8 mouse cellular contexts compared by ENCODE assay signal in the genomic region with DNA sequence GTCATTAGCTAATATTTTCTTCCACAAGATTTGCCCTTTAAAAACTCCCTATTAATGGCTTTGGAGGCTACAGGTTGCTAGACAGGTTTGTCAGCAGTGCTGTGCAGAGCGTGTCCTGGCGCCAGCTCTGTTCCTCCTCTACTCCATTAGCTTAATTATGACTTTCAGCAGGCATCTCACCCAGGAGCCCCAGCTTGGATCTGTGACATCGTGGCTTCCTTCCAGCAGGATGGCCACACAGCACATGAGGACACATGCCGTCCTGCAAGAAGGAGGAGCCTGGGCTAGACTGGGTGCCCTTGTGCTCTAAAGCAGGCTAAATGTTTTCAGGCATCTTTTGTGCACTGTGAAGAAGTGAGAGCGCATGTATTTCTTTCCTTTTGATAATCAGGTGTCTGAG. TPM values are rescaled to one million over a fixed set of nuclear protein-coding genes. Genes with fewer than 3 reads are reported as not detected.
DNase-seq lines count a peak whose midpoint lies in the region; ATAC-seq and TF ChIP-seq lines count a peak whose summit lies in the region.
"Had no signal": no experiment of that assay in that cellular context is flagged by ENCODE, and none has a peak within 500 bp of the region (broad histone marks: within the 10 kb centered on the region; RNA-seq: fewer than 3 reads in every experiment).

No protein-coding gene starts in this region.

- no peak overlapping the region for H3K9ac ChIP-seq in intestine, embryonic 15.5 days
- H3K9ac ChIP-seq in intestine, postnatal 0 days (ENCODE audit: low read depth, low read length) = no peak overlapping the region
- no peak overlapping the region for H3K9ac ChIP-seq in heart, embryonic 16.5 days (ENCODE audit: low read length)

- H3K4me2 ChIP-seq in intestine, embryonic 15.5 days (replicated peaks) = no peak overlapping the region
- no peak overlapping the region for H3K4me2 ChIP-seq in intestine, postnatal 0 days (replicated peaks; ENCODE audit: low read depth)
- no peak overlapping the region for H3K4me2 ChIP-seq in heart, embryonic 16.5 days (ENCODE audit: low read depth, low read length)

- H3K4me1 ChIP-seq in intestine, embryonic 15.5 days (replicated peaks) = no peaks in the 10 kb centered on the region
- H3K4me1 ChIP-seq in intestine, postnatal 0 days (replicated peaks; ENCODE audit: control insufficient read depth, insufficient read depth, low read length) = no peaks in the 10 kb centered on the region
- H3K4me1 ChIP-seq in heart, embryonic 16.5 days (ENCODE audit: control insufficient read depth, insufficient read depth, low read length) = peaks cover 7% of the 10 kb centered on the region; the same call in 1 of the 2 replicates

- DNase-seq in cerebellum, postnatal 10 days = peak; percentile 78 to 88
- DNase-seq in lung, postnatal 25 days (ENCODE audit: low spot score) = peak; percentile 35
- no peak for DNase-seq in layer of hippocampus, adult 9-10 months (ENCODE audit: low spot score)

- no peak overlapping the region for H3K27ac ChIP-seq in intestine, embryonic 15.5 days
- H3K27ac ChIP-seq in intestine, postnatal 0 days (ENCODE audit: low read depth, low read length) = no peak overlapping the region
- H3K27ac ChIP-seq in heart, embryonic 16.5 days (ENCODE audit: low read length) = no peak overlapping the region

- no peak overlapping the region for H3K4me3 ChIP-seq in intestine, embryonic 15.5 days (replicated peaks)
- no peak overlapping the region for H3K4me3 ChIP-seq in intestine, postnatal 0 days (ENCODE audit: low read depth, low read length)
- H3K4me3 ChIP-seq in heart, embryonic 16.5 days (ENCODE audit: low read length) = no peak overlapping the region
- H3K4me3 ChIP-seq: erythroblast, embryonic 14.5 days had no signal

- H3K27me3 ChIP-seq in intestine, embryonic 15.5 days (replicated peaks) = no peaks in the 10 kb centered on the region
- no peaks in the 10 kb centered on the region for H3K27me3 ChIP-seq in intestine, postnatal 0 days (replicated peaks; ENCODE audit: control insufficient read depth, insufficient read depth, low read length)
- no peaks in the 10 kb centered on the region for H3K27me3 ChIP-seq in heart, embryonic 16.5 days (ENCODE audit: control insufficient read depth, insufficient read depth, low read length)

- no peaks in the 10 kb centered on the region for H3K36me3 ChIP-seq in intestine, embryonic 15.5 days
- H3K36me3 ChIP-seq in intestine, postnatal 0 days (ENCODE audit: control insufficient read depth, insufficient read depth) = no peaks in the 10 kb centered on the region
- H3K36me3 ChIP-seq in heart, embryonic 16.5 days (ENCODE audit: control insufficient read depth, insufficient read depth) = 0 out of 2 replicates have a peak, but pooled peaks cover 2% of the 10 kb centered on the region

- TF ChIP-seq CTCF in intestine, postnatal 0 days (IDR thresholded peaks at IDR 0.05; ENCODE audit: low read depth) = no peak

- peak; percentile 71 for ATAC-seq in intestine, embryonic 15.5 days
- no peak for ATAC-seq in intestine, postnatal 0 days
- peak; percentile 77 for ATAC-seq in heart, embryonic 16.5 days (replicated peaks; ENCODE audit: extremely low read depth, insufficient read depth, low FRiP score)
- ATAC-seq in granulocyte monocyte progenitor cell, adult 5-6 weeks (replicated peaks; ENCODE audit: poor library complexity, severe bottlenecking) = no peak

- 57% methylated on average over 5 of the region's 5 CpGs for WGBS in intestine, embryonic 15.5 days
- WGBS in intestine, postnatal 0 days = 48% methylated on average over 5 of the region's 5 CpGs
- 41% methylated on average over 5 of the region's 5 CpGs for WGBS in heart, embryonic 16.5 days

- H3K9me3 ChIP-seq in intestine, embryonic 15.5 days = no peaks in the 10 kb centered on the region
- H3K9me3 ChIP-seq in intestine, postnatal 0 days (ENCODE audit: control insufficient read depth) = no peaks in the 10 kb centered on the region
- peaks cover 3% of the 10 kb centered on the region; the same call in 1 of the 2 replicates for H3K9me3 ChIP-seq in heart, embryonic 16.5 days (replicated peaks; ENCODE audit: control insufficient read depth, low read length)

RNA-seq across cellular contexts. Expression of a gene that starts 58.1 kb away (rescaled TPM):
- polyA plus RNA-seq in intestine, embryonic 15.5 days (2015; fragmentation: Nextera tagmentation; extraction: Ambion mirVana) = 19.5 and 21.8 TPM in 2 replicates
- 24.5 and 27.0 TPM in 2 replicates for polyA plus RNA-seq in intestine, postnatal 0 days (2015; fragmentation: Nextera tagmentation; extraction: Ambion mirVana)
- polyA plus RNA-seq in heart, embryonic 16.5 days (2015; fragmentation: Nextera tagmentation; extraction: Ambion mirVana) = 267 and 272 TPM in 2 replicates
- total RNA-seq in granulocyte monocyte progenitor cell, adult 5-6 weeks (2014; fragmentation: Nextera tagmentation) = 0.06 TPM in 1 of 2 replicates, not detected in the other
- 0.57 and 1.0 TPM in 2 replicates for total RNA-seq in granulocyte monocyte progenitor cell, adult 5-6 weeks (2017)

RNA-seq across cellular contexts. Expression of a gene that starts 58.3 kb away (rescaled TPM):
- 0.89 and 1.5 TPM in 2 replicates for polyA plus RNA-seq in intestine, embryonic 15.5 days (2015; fragmentation: Nextera tagmentation; extraction: Ambion mirVana)
- 0.54 and 0.93 TPM in 2 replicates for polyA plus RNA-seq in intestine, postnatal 0 days (2015; fragmentation: Nextera tagmentation; extraction: Ambion mirVana)
- 3.7 and 5.1 TPM in 2 replicates for polyA plus RNA-seq in heart, embryonic 16.5 days (2015; fragmentation: Nextera tagmentation; extraction: Ambion mirVana)
- not detected in 2 replicates for total RNA-seq in granulocyte monocyte progenitor cell, adult 5-6 weeks (2014; fragmentation: Nextera tagmentation)
- total RNA-seq in granulocyte monocyte progenitor cell, adult 5-6 weeks (2017) = not detected in 2 replicates
- polyA plus RNA-seq: erythroblast, embryonic 14.5 days had no signal

Comparison
In these comparisons a context has a peak if more than half of its experiments do, and no peak if none do; other contexts are left out.
1. ATAC-seq: peak in intestine, embryonic 15.5 days (single experiment) and heart, embryonic 16.5 days (single experiment); none in intestine, postnatal 0 days (single experiment) and granulocyte monocyte progenitor cell, adult 5-6 weeks (single experiment).